Mouse (Mus musculus) adrenal gland, adult 2 months (tissue): Measurements from ENCODE around the gene Oosp1. TPM values are rescaled to one million over a fixed set of nuclear protein-coding genes. Genes with fewer than 3 reads are reported as not detected.

Experiments
- DNase-seq: peaks from one replicate; pipeline ENCODE4 v3.0.0; 2021
- polyA plus RNA-seq: library from polyadenylated mRNA; depleted of rRNA; stranded (reverse); fragments of >200 nt; gene quantifications from 2 replicates; pipeline ENCODE4 v1.2.3, GENCODE M21; 2012; rRNA removed
- total RNA-seq, 2 experiments: library from RNA; stranded (reverse); gene quantifications; 2 replicates each; pipeline ENCODE4 v1.2.3; 2021

The Oosp1 gene
- total and polyA plus RNA-seq, 3 experiments: 0.66 TPM; not detected in 2

- DNase-seq: no peak
Measured at GRCm38 (mm10) chr19:11617983-11618382, 73.0 kb downstream of the Oosp1 start.

Other genes with a start within 250 kb of the Oosp1 start
- 1 to 10 TPM in 1 of 2 experiments, under 1 TPM in 1; 0.95 to 1.6 TPM for gene Ms4a4b, start 247.6 kb downstream of the Oosp1 start, total RNA-seq
- gene Ms4a4b, start 247.6 kb downstream of the Oosp1 start, polyA plus RNA-seq: 0.02 and 0.26 TPM in 2 replicates
- 10 to 100 TPM; 12.0 to 12.5 TPM for gene Ms4a6c, start 221.8 kb downstream of the Oosp1 start, total RNA-seq
- 1.6 and 1.8 TPM in 2 replicates for gene Ms4a6c, start 221.8 kb downstream of the Oosp1 start, polyA plus RNA-seq
- gene Gm8369, start 205.2 kb downstream of the Oosp1 start, total RNA-seq: not detected
- not detected in 2 replicates for gene Gm8369, start 205.2 kb downstream of the Oosp1 start, polyA plus RNA-seq
- gene Ms4a6b, start 174.6 kb downstream of the Oosp1 start, total RNA-seq: 1 to 10 TPM; 7.8 to 9.9 TPM
- 1.8 and 2.4 TPM in 2 replicates for gene Ms4a6b, start 174.6 kb downstream of the Oosp1 start, polyA plus RNA-seq
- gene Ms4a4d, start 154.3 kb downstream of the Oosp1 start, total RNA-seq: 1 to 10 TPM; 1.8 to 4.0 TPM
- 6.9 and 7.6 TPM in 2 replicates for gene Ms4a4d, start 154.3 kb downstream of the Oosp1 start, polyA plus RNA-seq
- 1 to 10 TPM; 6.2 to 6.4 TPM for gene Ms4a6d, start 86.3 kb downstream of the Oosp1 start, total RNA-seq
- 3.8 and 5.4 TPM in 2 replicates for gene Ms4a6d, start 86.3 kb downstream of the Oosp1 start, polyA plus RNA-seq
- gene Ms4a2, start 67.4 kb downstream of the Oosp1 start, total RNA-seq: under 1 TPM in 1 of 2 experiments, not detected in 1; 0.17 TPM
- gene Ms4a2, start 67.4 kb downstream of the Oosp1 start, polyA plus RNA-seq: not detected in 2 replicates
- gene Ms4a3, start 50.3 kb downstream of the Oosp1 start, total RNA-seq: not detected
- gene Ms4a3, start 50.3 kb downstream of the Oosp1 start, polyA plus RNA-seq: not detected in 2 replicates
- gene Oosp2, start 30.6 kb downstream of the Oosp1 start, total RNA-seq: under 1 TPM in 1 of 2 experiments, not detected in 1; 0.75 TPM
- not detected in 2 replicates for gene Oosp2, start 30.6 kb downstream of the Oosp1 start, polyA plus RNA-seq
- not detected for gene Oosp3, start 5.9 kb upstream of the Oosp1 start, total RNA-seq
- not detected in 2 replicates for gene Oosp3, start 5.9 kb upstream of the Oosp1 start, polyA plus RNA-seq
- not detected for gene Gif, start 56.4 kb upstream of the Oosp1 start, total RNA-seq
- gene Gif, start 56.4 kb upstream of the Oosp1 start, polyA plus RNA-seq: not detected in 2 replicates
- gene Mrpl16, start 79.2 kb upstream of the Oosp1 start, total RNA-seq: 10 to 100 TPM; 56.9 to 75.6 TPM
- gene Mrpl16, start 79.2 kb upstream of the Oosp1 start, polyA plus RNA-seq: 9.5 and 10.6 TPM in 2 replicates
- gene Stx3, start 128.3 kb upstream of the Oosp1 start, total RNA-seq: 1 to 10 TPM; 8.3 to 9.6 TPM
- 9.1 and 9.5 TPM in 2 replicates for gene Stx3, start 128.3 kb upstream of the Oosp1 start, polyA plus RNA-seq
- gene Olfr1417, start 148.1 kb upstream of the Oosp1 start, total RNA-seq: not detected
- gene Olfr1417, start 148.1 kb upstream of the Oosp1 start, polyA plus RNA-seq: not detected in 2 replicates
- not detected for gene Olfr1418, start 169.9 kb upstream of the Oosp1 start, total RNA-seq
- not detected in 2 replicates for gene Olfr1418, start 169.9 kb upstream of the Oosp1 start, polyA plus RNA-seq
- gene Olfr1419, start 184.0 kb upstream of the Oosp1 start, total RNA-seq: not detected
- not detected in 2 replicates for gene Olfr1419, start 184.0 kb upstream of the Oosp1 start, polyA plus RNA-seq
- gene Olfr1420, start 195.4 kb upstream of the Oosp1 start, total RNA-seq: not detected
- not detected in 2 replicates for gene Olfr1420, start 195.4 kb upstream of the Oosp1 start, polyA plus RNA-seq
- gene Patl1, start 221.2 kb upstream of the Oosp1 start, total RNA-seq: 10 to 100 TPM; 24.2 to 35.3 TPM
- 13.5 and 15.7 TPM in 2 replicates for gene Patl1, start 221.2 kb upstream of the Oosp1 start, polyA plus RNA-seq